Mouse (Mus musculus): Measurements from ENCODE around the gene Obp2a. TPM values are rescaled to one million over a fixed set of nuclear protein-coding genes. Genes with fewer than 3 reads are reported as not detected.
"Not testable (repeated sequence)": the region's sequence is repeated elsewhere in the genome, so short reads cannot be mapped to it uniquely, and the experiment has no call there.

Obp2a gene
- polyA plus RNA-seq, 1 experiment = not detected

- no peaks in the 10 kb centered on the region for H3K36me3 ChIP-seq (ENCODE audit: control insufficient read depth, insufficient read depth)
- H3K79me2 ChIP-seq (ENCODE audit: control insufficient read depth, insufficient read depth) = no peaks in the 10 kb centered on the region
- H3K27me3 ChIP-seq (ENCODE audit: control insufficient read depth, insufficient read depth, insufficient read length) = peaks cover 56% of the 10 kb centered on the region
- H3K79me3 ChIP-seq (ENCODE audit: low read depth) = no peaks in the 10 kb centered on the region
- no peak overlapping the region for H3ac ChIP-seq (ENCODE audit: control insufficient read depth, insufficient read length, low read depth)
- no peak overlapping the region for H3K4me3 ChIP-seq (ENCODE audit: insufficient read depth, poor library complexity, severe bottlenecking)
- TF ChIP-seq CTCF (IDR thresholded peaks at IDR 0.05; ENCODE audit: control insufficient read depth, insufficient read depth, insufficient read length) (no peak), MYOG (IDR thresholded peaks at IDR 0.05; ENCODE audit: control insufficient read depth, extremely low read depth, insufficient read length) (no peak), USF1 (IDR thresholded peaks at IDR 0.05; ENCODE audit: low read depth) (no peak), CEBPB (IDR thresholded peaks at IDR 0.05; ENCODE audit: low read depth) (no peak), FOSL1 (IDR thresholded peaks at IDR 0.05; ENCODE audit: insufficient read depth, low read length, poor library complexity, severe bottlenecking) (no peak), MAX (IDR thresholded peaks at IDR 0.05) (no peak), MYOD1 (IDR thresholded peaks at IDR 0.05; ENCODE audit: control insufficient read depth, insufficient read length, low read depth) (no peak)
Observed at GRCm38 (mm10) chr2:25701001-25701400, 1.2 kb downstream of the Obp2a start.

- Histone ChIP-seq H3K79me2 (ENCODE audit: control insufficient read depth, insufficient read depth) (no peaks in the 10 kb centered on the region), H3K79me3 (ENCODE audit: low read depth) (no peaks in the 10 kb centered on the region), H3K4me3 (ENCODE audit: insufficient read depth, poor library complexity, severe bottlenecking) (no peak overlapping the region), H3K36me3 (ENCODE audit: control insufficient read depth, insufficient read depth) (no peaks in the 10 kb centered on the region), H3ac (ENCODE audit: control insufficient read depth, insufficient read length, low read depth) (no peak overlapping the region), H3K27me3 (ENCODE audit: control insufficient read depth, insufficient read depth, insufficient read length) (peaks cover 64% of the 10 kb centered on the region)
- TF ChIP-seq CTCF (IDR thresholded peaks at IDR 0.05; ENCODE audit: control insufficient read depth, insufficient read depth, insufficient read length) (no peak), MYOG (IDR thresholded peaks at IDR 0.05; ENCODE audit: control insufficient read depth, extremely low read depth, insufficient read length) (no peak), FOSL1 (IDR thresholded peaks at IDR 0.05; ENCODE audit: insufficient read depth, low read length, poor library complexity, severe bottlenecking) (no peak), MAX (IDR thresholded peaks at IDR 0.05) (no peak)
Observed at GRCm38 (mm10) chr2:25703706-25704105, 3.9 kb downstream of the Obp2a start.

GRCm38 (mm10) chr2:25706643-25707481 is 7.0 kb downstream of the Obp2a start, which contains the start of gene Bmyc:
Bmyc (plus strand) TSS chr2:25706739.
- H3K79me3 ChIP-seq (ENCODE audit: low read depth) = no peaks in the 10 kb centered on the region
- no peaks in the 10 kb centered on the region for H3K36me3 ChIP-seq (ENCODE audit: control insufficient read depth, insufficient read depth)
- no peak within 1 kb of the TSS for H3K4me3 ChIP-seq (ENCODE audit: insufficient read depth, poor library complexity, severe bottlenecking)
- TF ChIP-seq MAX (IDR thresholded peaks at IDR 0.05) (no peak), USF1 (IDR thresholded peaks at IDR 0.05; ENCODE audit: low read depth) (no peak), MYOG (IDR thresholded peaks at IDR 0.05; ENCODE audit: control insufficient read depth, extremely low read depth, insufficient read length) (no peak), CEBPB (IDR thresholded peaks at IDR 0.05; ENCODE audit: low read depth) (no peak), CTCF (IDR thresholded peaks at IDR 0.05; ENCODE audit: control insufficient read depth, insufficient read depth, insufficient read length) (no peak), MYOD1 (IDR thresholded peaks at IDR 0.05; ENCODE audit: control insufficient read depth, insufficient read length, low read depth) (no peak), FOSL1 (IDR thresholded peaks at IDR 0.05; ENCODE audit: insufficient read depth, low read length, poor library complexity, severe bottlenecking) (no peak)
- no peaks in the 10 kb centered on the region for H3K79me2 ChIP-seq (ENCODE audit: control insufficient read depth, insufficient read depth)
- H3ac ChIP-seq (ENCODE audit: control insufficient read depth, insufficient read length, low read depth) = peak within 1 kb of the TSS; percentile 31
- H3K27me3 ChIP-seq (ENCODE audit: control insufficient read depth, insufficient read depth, insufficient read length) = peaks cover 47% of the 10 kb centered on the region

GRCm38 (mm10) chr2:25708121-25708520 is 8.3 kb downstream of the Obp2a start:
- Histone ChIP-seq H3ac (ENCODE audit: control insufficient read depth, insufficient read length, low read depth) (no peak overlapping the region), H3K79me3 (ENCODE audit: low read depth) (no peaks in the 10 kb centered on the region), H3K79me2 (ENCODE audit: control insufficient read depth, insufficient read depth) (no peaks in the 10 kb centered on the region), H3K4me3 (ENCODE audit: insufficient read depth, poor library complexity, severe bottlenecking) (no peak overlapping the region), H3K36me3 (ENCODE audit: control insufficient read depth, insufficient read depth) (no peaks in the 10 kb centered on the region), H3K27me3 (ENCODE audit: control insufficient read depth, insufficient read depth, insufficient read length) (peaks cover 39% of the 10 kb centered on the region)
- no peak for TF ChIP-seq MYOG (IDR thresholded peaks at IDR 0.05; ENCODE audit: control insufficient read depth, extremely low read depth, insufficient read length)

GRCm38 (mm10) chr2:25709056-25709455 is 9.2 kb downstream of the Obp2a start:
- H3K79me3 ChIP-seq (ENCODE audit: low read depth); H3ac ChIP-seq (ENCODE audit: control insufficient read depth, insufficient read length, low read depth); H3K36me3 ChIP-seq (ENCODE audit: control insufficient read depth, insufficient read depth); H3K4me3 ChIP-seq (ENCODE audit: insufficient read depth, poor library complexity, severe bottlenecking); H3K79me2 ChIP-seq (ENCODE audit: control insufficient read depth, insufficient read depth): not testable (repeated sequence)
- peaks cover 38% of the 10 kb centered on the region for H3K27me3 ChIP-seq (ENCODE audit: control insufficient read depth, insufficient read depth, insufficient read length)

GRCm38 (mm10) chr2:25709791-25710190 is 9.9 kb downstream of the Obp2a start:
- not testable (repeated sequence) for H3K79me3 ChIP-seq (ENCODE audit: low read depth); H3K4me3 ChIP-seq (ENCODE audit: insufficient read depth, poor library complexity, severe bottlenecking); H3K79me2 ChIP-seq (ENCODE audit: control insufficient read depth, insufficient read depth); H3K36me3 ChIP-seq (ENCODE audit: control insufficient read depth, insufficient read depth); H3ac ChIP-seq (ENCODE audit: control insufficient read depth, insufficient read length, low read depth)
- peaks cover 42% of the 10 kb centered on the region for H3K27me3 ChIP-seq (ENCODE audit: control insufficient read depth, insufficient read depth, insufficient read length)

- peaks cover 31% of the 10 kb centered on the region for H3K27me3 ChIP-seq (ENCODE audit: control insufficient read depth, insufficient read depth, insufficient read length)
- H3K79me2 ChIP-seq (ENCODE audit: control insufficient read depth, insufficient read depth); H3K4me3 ChIP-seq (ENCODE audit: insufficient read depth, poor library complexity, severe bottlenecking); H3K79me3 ChIP-seq (ENCODE audit: low read depth); H3K36me3 ChIP-seq (ENCODE audit: control insufficient read depth, insufficient read depth); H3ac ChIP-seq (ENCODE audit: control insufficient read depth, insufficient read length, low read depth): not testable (repeated sequence)
Observed at GRCm38 (mm10) chr2:25711641-25712040, 11.8 kb downstream of the Obp2a start.
